Mouse (Mus musculus) frontal cortex, postnatal 10 days (tissue): ENCODE data around the gene Hist1h3a.

Experiments
- DNase-seq, 2 experiments: peaks; one replicate each; pipeline ENCODE4 v3.0.0; 2022; ENCODE audit warnings: low spot score in 2 of 2, mixed read lengths in 1 of 2

The Hist1h3a gene

GRCm38 (mm10) chr13:23759251-23759771 is 2.9 kb downstream of the Hist1h3a start:
- no peak for DNase-seq

GRCm38 (mm10) chr13:23757921-23758320 is 4.3 kb downstream of the Hist1h3a start:
- no peak for DNase-seq

- DNase-seq: no peak
These were observed 4.9 kb downstream of the Hist1h3a start for GRCm38 (mm10) chr13:23757211-23757773.

GRCm38 (mm10) chr13:23756790-23757189 is 5.4 kb downstream of the Hist1h3a start, which contains the start of gene Hist1h4b:
TSS of gene Hist1h4b (plus strand) at chr13:23757013.
- peak; percentile 84 to 85 for DNase-seq

- no peak for DNase-seq
These were observed 7.2 kb downstream of the Hist1h3a start for GRCm38 (mm10) chr13:23755000-23755399.

- DNase-seq: no peak
These were observed 8.7 kb downstream of the Hist1h3a start for GRCm38 (mm10) chr13:23753314-23754078.

- no peak for DNase-seq
These were observed 9.4 kb downstream of the Hist1h3a start for GRCm38 (mm10) chr13:23752742-23753172.

- DNase-seq: peak; percentile 82 to 90
These were observed 10.0 kb downstream of the Hist1h3a start, which contains the start of gene Hist1h3b for GRCm38 (mm10) chr13:23752067-23752741. TSS of gene Hist1h3b (plus strand) at chr13:23752267.

- no peak for DNase-seq
These were observed 10.7 kb downstream of the Hist1h3a start for GRCm38 (mm10) chr13:23751478-23751956.

- peak in 1 of 2 experiments; percentile 43 for DNase-seq
These were observed 11.2 kb downstream of the Hist1h3a start, which contains the start of gene Hist1h2ab for GRCm38 (mm10) chr13:23750839-23751477. TSS of gene Hist1h2ab (plus strand) at chr13:23751126.

GRCm38 (mm10) chr13:23749563-23750121 is 12.5 kb downstream of the Hist1h3a start:
- DNase-seq: no peak

GRCm38 (mm10) chr13:23747892-23748288 is 14.3 kb downstream of the Hist1h3a start:
- DNase-seq: no peak

GRCm38 (mm10) chr13:23747081-23747891 is 14.9 kb downstream of the Hist1h3a start:
- no peak for DNase-seq

GRCm38 (mm10) chr13:23746201-23747080 is 15.7 kb downstream of the Hist1h3a start, which contains the start of gene Hist1h2bb:
TSS of gene Hist1h2bb (plus strand) at chr13:23746734.
- peak; percentile 71 to 77 for DNase-seq

- peak; percentile 62 to 84 for DNase-seq
These were observed 16.6 kb downstream of the Hist1h3a start, which contains the start of gene Hist1h3c for GRCm38 (mm10) chr13:23745381-23746161. TSS of gene Hist1h3c (minus strand) at chr13:23745602.

- DNase-seq: no peak
These were observed 17.5 kb downstream of the Hist1h3a start for GRCm38 (mm10) chr13:23744421-23745380.

- no peak for DNase-seq
These were observed 18.2 kb downstream of the Hist1h3a start for GRCm38 (mm10) chr13:23743963-23744362.
